Mouse (Mus musculus): ENCODE results near the gene Nfkbib. TPM values are rescaled to one million over a fixed set of nuclear protein-coding genes. Genes with fewer than 3 reads are reported as not detected.

The Nfkbib gene
- polyA plus RNA-seq, 1 experiment: 138 TPM

DNA sequence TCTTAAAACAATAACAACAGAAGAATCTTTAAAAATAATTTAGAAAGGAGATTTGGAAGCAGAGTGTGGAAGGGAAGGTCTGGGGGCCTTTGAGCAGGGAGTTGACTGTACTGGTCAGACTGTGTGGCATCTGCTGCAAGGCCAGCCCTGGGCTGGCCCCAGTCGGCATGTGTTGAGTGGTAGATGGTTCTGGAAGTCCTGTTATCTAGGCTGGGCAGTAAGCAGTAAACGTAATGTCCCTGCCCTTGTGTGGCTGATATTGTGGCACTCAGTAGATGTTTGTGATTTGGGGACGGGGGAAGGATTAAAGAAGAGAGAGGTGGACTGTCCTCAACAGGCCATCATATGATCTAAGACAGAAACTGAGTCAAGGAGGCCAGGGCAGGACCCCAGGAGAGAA, 3.0 kb upstream of the Nfkbib start:
- H3K4me1 ChIP-seq (ENCODE audit: control insufficient read depth, insufficient read depth, insufficient read length, low read length): peaks cover 11% of the 10 kb centered on the region; the same call in 1 of the 2 replicates
- 86% methylated on average over 3 of the region's 3 CpGs for WGBS
- peaks cover 2% of the 10 kb centered on the region; the same call in 1 of the 2 replicates for H3K36me3 ChIP-seq (ENCODE audit: control insufficient read depth, insufficient read depth, low read length)
- TF ChIP-seq CTCF (IDR thresholded peaks at IDR 0.05; ENCODE audit: extremely low read depth, insufficient read length, insufficient replicate concordance, low read depth, low read length) (no peak), POLR2A (IDR thresholded peaks at IDR 0.05; ENCODE audit: low read depth, low read length) (no peak)
- H3K27ac ChIP-seq (ENCODE audit: insufficient read depth, low read depth, low read length): no peak overlapping the region
- H3K27me3 ChIP-seq (ENCODE audit: control insufficient read depth, insufficient read depth, low read length): no peaks in the 10 kb centered on the region
- H3K4me3 ChIP-seq (ENCODE audit: low read depth, low read length): no peak overlapping the region

DNA sequence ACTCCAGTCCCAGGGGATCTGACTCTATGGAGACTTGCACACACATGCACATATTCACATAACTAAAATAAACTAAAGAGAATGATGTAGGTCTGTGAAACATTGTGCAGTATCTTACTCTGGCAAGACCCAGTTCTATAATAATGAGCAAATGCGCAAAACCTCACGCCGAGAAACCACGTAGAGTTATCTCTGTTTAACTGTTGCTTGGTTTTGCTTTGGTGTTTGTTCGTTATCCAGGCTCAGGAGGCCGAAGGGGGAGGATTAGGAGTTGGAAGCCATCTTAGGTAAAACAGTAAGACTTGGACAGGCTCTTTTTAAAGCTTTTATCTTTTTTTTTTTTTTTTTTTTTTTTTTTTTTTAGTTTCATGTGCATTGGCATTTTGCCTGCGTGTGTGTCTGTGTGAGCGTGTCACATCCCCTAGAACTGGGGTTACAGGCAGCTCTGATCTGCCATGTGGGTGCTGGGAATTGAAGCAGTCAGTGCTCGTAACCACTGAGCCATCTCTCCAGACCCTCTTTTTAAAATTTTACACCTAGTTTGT, 2.2 kb upstream of the Nfkbib start:
- no peaks in the 10 kb centered on the region for H3K27me3 ChIP-seq (ENCODE audit: control insufficient read depth, insufficient read depth, low read length)
- H3K4me3 ChIP-seq (ENCODE audit: low read depth, low read length): no peak overlapping the region
- 93% methylated on average over 9 of the region's 9 CpGs for WGBS
- peaks cover 2% of the 10 kb centered on the region; the same call in 1 of the 2 replicates for H3K36me3 ChIP-seq (ENCODE audit: control insufficient read depth, insufficient read depth, low read length)
- peaks cover 17% of the 10 kb centered on the region; the same call in 1 of the 2 replicates for H3K4me1 ChIP-seq (ENCODE audit: control insufficient read depth, insufficient read depth, insufficient read length, low read length)
- no peak overlapping the region for H3K27ac ChIP-seq (ENCODE audit: insufficient read depth, low read depth, low read length)
- TF ChIP-seq CTCF (IDR thresholded peaks at IDR 0.05; ENCODE audit: extremely low read depth, insufficient read length, insufficient replicate concordance, low read depth, low read length) (no peak), POLR2A (IDR thresholded peaks at IDR 0.05; ENCODE audit: low read depth, low read length) (no peak)

DNA sequence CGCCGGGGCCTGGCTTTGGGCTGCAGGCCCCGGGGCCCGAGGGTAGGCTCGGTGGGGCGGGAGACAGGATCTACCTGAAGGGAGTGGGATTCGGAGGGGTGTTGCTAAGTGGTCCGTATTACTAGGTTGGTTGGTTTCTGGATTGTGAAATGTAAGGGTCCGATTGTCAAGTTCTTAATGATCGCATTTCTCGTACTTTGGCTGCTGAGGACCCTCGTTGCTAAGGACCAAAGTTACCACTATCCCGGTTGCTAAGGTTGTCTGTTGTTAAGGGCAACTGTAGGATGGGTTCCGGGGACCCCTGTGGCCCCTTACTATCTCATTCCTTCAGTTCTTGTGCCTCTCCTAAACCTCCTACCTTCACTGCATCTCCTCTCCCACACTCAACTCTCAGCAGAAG, 402 bp downstream of the Nfkbib start:
- 2% methylated on average over 14 of the region's 14 CpGs for WGBS
- TF ChIP-seq POLR2A (IDR thresholded peaks at IDR 0.05; ENCODE audit: low read depth, low read length) (no peak), CTCF (IDR thresholded peaks at IDR 0.05; ENCODE audit: extremely low read depth, insufficient read length, insufficient replicate concordance, low read depth, low read length) (no peak)
- peak overlapping the region; percentile 65 for H3K4me3 ChIP-seq (ENCODE audit: low read depth, low read length)

DNA sequence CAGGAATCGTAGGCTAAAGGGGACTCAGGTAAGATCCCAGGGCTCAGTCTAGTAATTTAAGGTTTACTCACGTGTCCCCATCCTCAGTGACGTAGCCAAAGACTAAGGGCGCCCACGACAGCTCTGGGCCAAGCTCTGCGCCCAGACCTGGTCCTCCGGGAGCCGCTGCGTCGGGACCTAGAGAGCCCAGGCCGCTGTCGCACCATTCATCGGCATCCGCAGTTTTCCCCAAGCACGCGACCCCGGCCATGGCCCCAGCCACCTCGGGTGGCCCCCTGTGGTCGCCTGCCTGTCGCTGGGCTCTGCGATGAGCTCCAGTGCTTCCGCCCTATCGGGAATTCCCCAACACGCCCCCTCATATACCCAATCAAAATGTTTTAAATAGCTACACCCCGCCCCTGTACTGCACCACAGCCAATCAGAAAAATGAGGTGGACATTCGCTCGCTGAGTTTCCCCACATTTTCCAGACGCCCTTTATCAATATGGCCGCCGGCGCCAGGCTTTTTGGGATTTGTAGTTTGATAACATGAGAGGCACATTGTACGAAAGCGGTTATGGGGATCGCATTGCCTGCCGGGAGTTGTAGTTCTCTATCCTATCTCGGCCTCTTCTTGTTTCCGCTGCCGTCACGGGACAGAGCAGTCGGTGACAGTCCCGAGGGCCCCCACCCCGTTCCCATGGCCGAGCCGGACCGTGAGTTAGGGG, 986 bp downstream of the Nfkbib start, which contains the start of gene Sirt2:
Gene Sirt2, plus strand, starts transcription at position 563 of the 707 bp plus-strand sequence.
- Histone ChIP-seq H3K27me3 (ENCODE audit: control insufficient read depth, insufficient read depth, low read length) (no peaks in the 10 kb centered on the region), H3K4me3 (ENCODE audit: low read depth, low read length) (peak within 1 kb of the TSS; percentile 92), H3K4me1 (ENCODE audit: control insufficient read depth, insufficient read depth, insufficient read length, low read length) (peaks cover 19% of the 10 kb centered on the region), H3K36me3 (ENCODE audit: control insufficient read depth, insufficient read depth, low read length) (peaks cover 14% of the 10 kb centered on the region), H3K27ac (ENCODE audit: insufficient read depth, low read depth, low read length) (peak within 1 kb of the TSS; percentile 18; the same call in 1 of the 2 replicates)
- no peak for TF ChIP-seq CTCF (IDR thresholded peaks at IDR 0.05; ENCODE audit: extremely low read depth, insufficient read length, insufficient replicate concordance, low read depth, low read length)
- peak; percentile 67 for TF ChIP-seq POLR2A (IDR thresholded peaks at IDR 0.05; ENCODE audit: low read depth, low read length)
- WGBS: under 1% methylated on average over 45 of the region's 45 CpGs

More for the DNA sequence above, 402 bp downstream of the Nfkbib start:
- peaks cover 17% of the 10 kb centered on the region; the same call in 1 of the 2 replicates for H3K4me1 ChIP-seq (ENCODE audit: control insufficient read depth, insufficient read depth, insufficient read length, low read length)
- H3K36me3 ChIP-seq (ENCODE audit: control insufficient read depth, insufficient read depth, low read length): peaks cover 8% of the 10 kb centered on the region
- no peaks in the 10 kb centered on the region for H3K27me3 ChIP-seq (ENCODE audit: control insufficient read depth, insufficient read depth, low read length)
- H3K27ac ChIP-seq (ENCODE audit: insufficient read depth, low read depth, low read length): no peak overlapping the region

DNA sequence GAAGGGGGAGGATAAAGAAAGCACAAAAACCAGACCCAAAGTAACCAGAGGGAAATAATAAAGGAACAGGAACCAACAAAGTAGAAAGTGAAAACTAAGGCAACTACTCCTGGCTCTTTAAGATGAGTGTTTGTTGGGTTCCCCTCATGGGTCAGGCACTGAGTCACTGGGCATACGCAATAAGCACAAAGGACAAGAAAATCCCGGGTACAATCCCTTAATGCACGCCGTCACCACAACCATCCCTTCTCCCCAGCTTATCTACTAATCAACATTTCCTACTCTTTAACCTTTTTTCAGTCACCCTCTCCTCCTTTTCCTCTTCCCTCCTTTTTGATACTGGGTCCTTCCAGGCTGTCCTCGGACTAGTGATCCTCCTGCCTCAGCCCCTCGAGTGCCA, 2.1 kb downstream of the Nfkbib start:
- 62% methylated on average over 6 of the region's 6 CpGs for WGBS

DNA sequence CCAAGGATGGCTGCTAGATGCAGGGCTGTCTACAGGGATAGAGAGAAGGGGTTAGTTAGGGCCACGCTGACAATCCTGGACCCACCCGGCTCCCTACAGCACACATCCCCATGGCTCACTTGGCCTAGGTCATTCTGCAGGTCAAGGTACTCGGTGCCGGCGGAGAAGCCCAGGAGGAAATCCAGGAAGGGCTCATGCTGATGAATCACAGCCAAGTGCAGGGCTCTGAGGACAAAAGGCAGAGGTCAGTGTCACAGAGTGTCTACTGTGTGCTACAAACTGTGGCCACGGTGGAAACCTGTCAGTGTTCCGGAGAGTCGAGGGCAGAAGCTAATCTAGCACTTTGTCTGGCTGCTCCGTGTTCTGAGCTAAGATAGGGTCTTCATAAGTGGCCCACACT, 5.4 kb downstream of the Nfkbib start:
- Histone ChIP-seq H3K4me1 (ENCODE audit: control insufficient read depth, insufficient read depth, insufficient read length, low read length) (peaks cover 12% of the 10 kb centered on the region), H3K27ac (ENCODE audit: insufficient read depth, low read depth, low read length) (no peak overlapping the region), H3K27me3 (ENCODE audit: control insufficient read depth, insufficient read depth, low read length) (no peaks in the 10 kb centered on the region), H3K4me3 (ENCODE audit: low read depth, low read length) (no peak overlapping the region), H3K36me3 (ENCODE audit: control insufficient read depth, insufficient read depth, low read length) (peaks cover 43% of the 10 kb centered on the region)
- no peak for TF ChIP-seq POLR2A (IDR thresholded peaks at IDR 0.05; ENCODE audit: low read depth, low read length)
- no peak for TF ChIP-seq CTCF (IDR thresholded peaks at IDR 0.05; ENCODE audit: extremely low read depth, insufficient read length, insufficient replicate concordance, low read depth, low read length)
- 76% methylated on average over 9 of the region's 9 CpGs for WGBS

More for the DNA sequence above, 2.1 kb downstream of the Nfkbib start:
- no peaks in the 10 kb centered on the region for H3K27me3 ChIP-seq (ENCODE audit: control insufficient read depth, insufficient read depth, low read length)
- H3K27ac ChIP-seq (ENCODE audit: insufficient read depth, low read depth, low read length): no peak overlapping the region
- TF ChIP-seq CTCF (IDR thresholded peaks at IDR 0.05; ENCODE audit: extremely low read depth, insufficient read length, insufficient replicate concordance, low read depth, low read length) (no peak), POLR2A (IDR thresholded peaks at IDR 0.05; ENCODE audit: low read depth, low read length) (no peak)
- H3K36me3 ChIP-seq (ENCODE audit: control insufficient read depth, insufficient read depth, low read length): peaks cover 24% of the 10 kb centered on the region
- H3K4me3 ChIP-seq (ENCODE audit: low read depth, low read length): peak overlapping the region; percentile 92; the same call in 1 of the 2 replicates
- H3K4me1 ChIP-seq (ENCODE audit: control insufficient read depth, insufficient read depth, insufficient read length, low read length): peaks cover 19% of the 10 kb centered on the region

DNA sequence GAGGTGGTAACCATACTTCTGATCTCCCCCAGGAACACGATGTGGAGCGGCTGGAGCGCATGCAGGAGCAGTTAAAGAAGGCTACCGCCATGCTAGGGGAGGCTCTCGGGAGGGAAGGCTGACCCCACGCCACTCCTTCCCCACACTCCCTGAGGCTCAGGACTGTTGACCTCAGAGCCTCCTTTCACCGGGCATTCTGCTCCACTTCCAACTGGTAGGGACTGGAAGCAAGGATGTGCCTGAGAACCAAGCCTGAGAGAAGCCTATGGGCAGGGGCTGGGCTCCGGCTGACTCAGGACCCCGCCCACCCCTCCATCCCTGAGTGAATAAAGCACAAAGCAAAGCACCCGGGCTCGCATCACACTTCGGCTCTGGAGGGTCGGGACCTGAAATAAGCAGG, 8.7 kb downstream of the Nfkbib start:
- Histone ChIP-seq H3K27me3 (ENCODE audit: control insufficient read depth, insufficient read depth, low read length) (peaks cover 6% of the 10 kb centered on the region), H3K27ac (ENCODE audit: insufficient read depth, low read depth, low read length) (no peak overlapping the region), H3K4me1 (ENCODE audit: control insufficient read depth, insufficient read depth, insufficient read length, low read length) (peaks cover 2% of the 10 kb centered on the region), H3K4me3 (ENCODE audit: low read depth, low read length) (no peak overlapping the region), H3K36me3 (ENCODE audit: control insufficient read depth, insufficient read depth, low read length) (peaks cover 43% of the 10 kb centered on the region)
- TF ChIP-seq POLR2A (IDR thresholded peaks at IDR 0.05; ENCODE audit: low read depth, low read length): no peak
- TF ChIP-seq CTCF (IDR thresholded peaks at IDR 0.05; ENCODE audit: extremely low read depth, insufficient read length, insufficient replicate concordance, low read depth, low read length): no peak
- 86% methylated on average over 13 of the region's 13 CpGs for WGBS

Data from small intestine, adult 2 months (tissue).